Mouse (Mus musculus): ENCODE results near the gene Adgrg7. TPM values are rescaled to one million over a fixed set of nuclear protein-coding genes. Genes with fewer than 3 reads are reported as not detected.

Gene Adgrg7
- not detected in 2 replicates for polyA plus RNA-seq (2014; fragmentation: Nextera tagmentation; extraction: Ambion mirVana)

DNA sequence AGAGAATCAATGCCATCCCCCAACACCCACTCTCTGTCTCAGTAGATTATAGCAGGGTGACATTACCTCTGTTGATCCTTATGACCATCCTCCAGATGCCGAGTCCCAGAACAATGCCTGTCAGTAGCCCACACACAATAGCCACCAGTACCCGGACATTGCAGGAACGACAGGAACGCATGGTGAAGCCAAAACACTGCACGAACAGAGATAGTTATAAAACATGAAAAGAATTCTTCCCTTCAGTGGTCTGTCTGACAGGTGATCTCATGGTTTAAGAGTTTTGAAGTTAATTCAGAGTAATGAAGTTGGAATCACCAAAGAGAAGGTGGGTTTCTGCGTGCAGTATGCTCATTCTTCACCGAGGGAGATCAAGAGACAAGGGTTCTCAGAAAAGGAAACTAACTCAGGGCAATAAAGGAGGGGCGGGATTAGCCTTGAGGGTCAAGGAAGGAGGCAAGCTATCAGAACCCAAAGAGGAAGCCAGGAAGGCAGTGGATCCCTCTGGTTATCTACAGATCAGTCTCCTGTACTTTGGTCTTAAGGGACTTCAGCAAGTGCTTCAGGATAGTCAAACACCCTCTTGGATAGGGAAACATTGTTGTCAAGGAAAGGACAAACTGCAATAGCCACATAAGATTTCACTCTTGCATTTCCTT, at the start of gene Adgrg7:
Gene Adgrg7 (minus strand): TSS at position 375 of the 659 bp plus-strand sequence.
- no peak within 1 kb of the TSS for H3K4me3 ChIP-seq (ENCODE audit: low read depth, low read length)
- H3K4me1 ChIP-seq (ENCODE audit: control insufficient read depth, insufficient read depth, low read length): no peaks in the 10 kb centered on the region
- H3K9ac ChIP-seq (replicated peaks; ENCODE audit: low read length): no peak within 1 kb of the TSS
- 75% methylated on average over 8 of the region's 8 CpGs for WGBS
- H3K9me3 ChIP-seq (replicated peaks; ENCODE audit: control insufficient read depth, low read length): no peaks in the 10 kb centered on the region
- DNase-seq (ENCODE audit: low spot score) (no peak), ATAC-seq (replicated peaks; ENCODE audit: insufficient number of reproducible peaks, low FRiP score, low TSS enrichment, low read depth) (no peak)
- H3K4me2 ChIP-seq (ENCODE audit: low read depth, low read length): no peak within 1 kb of the TSS
- no peaks in the 10 kb centered on the region for H3K36me3 ChIP-seq (replicated peaks; ENCODE audit: control insufficient read depth, insufficient read depth, low read depth, low read length)
- no peak within 1 kb of the TSS for H3K27ac ChIP-seq (replicated peaks; ENCODE audit: low read depth, low read length)
- H3K27me3 ChIP-seq (ENCODE audit: control insufficient read depth, insufficient read depth, low read length): no peaks in the 10 kb centered on the region

- no peak for ATAC-seq (replicated peaks; ENCODE audit: insufficient number of reproducible peaks, low FRiP score, low TSS enrichment, low read depth)
- Histone ChIP-seq H3K27ac (replicated peaks; ENCODE audit: low read depth, low read length) (no peak overlapping the region), H3K4me1 (ENCODE audit: control insufficient read depth, insufficient read depth, low read length) (no peaks in the 10 kb centered on the region), H3K4me3 (ENCODE audit: low read depth, low read length) (no peak overlapping the region), H3K9me3 (replicated peaks; ENCODE audit: control insufficient read depth, low read length) (no peaks in the 10 kb centered on the region), H3K9ac (replicated peaks; ENCODE audit: low read length) (no peak overlapping the region), H3K36me3 (replicated peaks; ENCODE audit: control insufficient read depth, insufficient read depth, low read depth, low read length) (no peaks in the 10 kb centered on the region), H3K27me3 (ENCODE audit: control insufficient read depth, insufficient read depth, low read length) (no peaks in the 10 kb centered on the region), H3K4me2 (ENCODE audit: low read depth, low read length) (no peak overlapping the region)
- WGBS: 89% methylated on average over 5 of the region's 5 CpGs
- DNase-seq (ENCODE audit: low spot score): no peak
These were observed 47.3 kb upstream of the Adgrg7 start for GRCm38 (mm10) chr16:56842988-56843387.

DNA sequence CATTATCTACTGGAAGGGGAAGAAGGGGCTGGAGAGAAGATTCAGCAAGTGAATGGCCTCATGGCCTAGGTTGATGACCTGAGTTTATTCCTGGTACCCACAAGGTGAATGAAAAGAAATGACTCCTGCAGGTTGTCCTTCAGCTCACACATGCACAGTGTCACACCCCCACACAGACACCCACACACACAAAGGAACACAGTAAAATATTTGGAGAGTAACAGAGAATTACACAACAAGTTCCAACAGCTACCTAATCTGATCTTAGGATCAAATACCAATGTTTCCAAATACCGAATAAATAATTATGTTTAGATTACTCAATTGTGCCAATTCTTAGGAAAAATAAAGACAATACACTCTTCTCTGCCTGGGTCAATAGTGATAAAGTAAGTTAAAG, 37.7 kb upstream of the Adgrg7 start:
- Histone ChIP-seq H3K9me3 (replicated peaks; ENCODE audit: control insufficient read depth, low read length) (no peaks in the 10 kb centered on the region), H3K4me2 (ENCODE audit: low read depth, low read length) (no peak overlapping the region), H3K4me3 (ENCODE audit: low read depth, low read length) (no peak overlapping the region), H3K27me3 (ENCODE audit: control insufficient read depth, insufficient read depth, low read length) (no peaks in the 10 kb centered on the region), H3K27ac (replicated peaks; ENCODE audit: low read depth, low read length) (no peak overlapping the region), H3K4me1 (ENCODE audit: control insufficient read depth, insufficient read depth, low read length) (no peaks in the 10 kb centered on the region), H3K9ac (replicated peaks; ENCODE audit: low read length) (no peak overlapping the region), H3K36me3 (replicated peaks; ENCODE audit: control insufficient read depth, insufficient read depth, low read depth, low read length) (no peaks in the 10 kb centered on the region)
- DNase-seq (ENCODE audit: low spot score) (no peak), ATAC-seq (replicated peaks; ENCODE audit: insufficient number of reproducible peaks, low FRiP score, low TSS enrichment, low read depth) (no peak)
- 84% methylated on average over 1 of the region's 1 CpGs for WGBS

DNA sequence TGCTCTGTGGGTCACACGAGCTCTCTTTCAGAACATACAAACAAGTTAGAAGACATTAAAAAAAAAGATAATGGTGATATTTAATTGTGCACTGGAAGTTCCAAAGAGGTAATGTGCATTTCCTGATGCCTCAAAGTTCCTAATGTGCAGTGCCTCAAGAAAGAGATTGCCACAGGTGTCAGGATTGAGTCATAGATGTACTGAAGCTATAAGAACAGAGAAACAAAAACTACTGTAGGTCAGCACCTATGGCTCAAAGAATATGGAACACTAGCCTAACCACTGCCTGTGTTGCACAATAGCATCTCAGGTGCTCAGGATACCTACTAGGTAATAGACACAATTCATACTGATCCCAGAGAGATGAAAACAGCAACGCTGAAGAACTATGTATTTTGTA, 36.3 kb upstream of the Adgrg7 start:
- Histone ChIP-seq H3K9me3 (replicated peaks; ENCODE audit: control insufficient read depth, low read length) (no peaks in the 10 kb centered on the region), H3K27ac (replicated peaks; ENCODE audit: low read depth, low read length) (no peak overlapping the region), H3K4me2 (ENCODE audit: low read depth, low read length) (no peak overlapping the region), H3K4me3 (ENCODE audit: low read depth, low read length) (no peak overlapping the region), H3K4me1 (ENCODE audit: control insufficient read depth, insufficient read depth, low read length) (no peaks in the 10 kb centered on the region), H3K9ac (replicated peaks; ENCODE audit: low read length) (no peak overlapping the region), H3K27me3 (ENCODE audit: control insufficient read depth, insufficient read depth, low read length) (no peaks in the 10 kb centered on the region), H3K36me3 (replicated peaks; ENCODE audit: control insufficient read depth, insufficient read depth, low read depth, low read length) (no peaks in the 10 kb centered on the region)
- DNase-seq (ENCODE audit: low spot score): no peak
- 83% methylated on average over 2 of the region's 2 CpGs for WGBS
- ATAC-seq (replicated peaks; ENCODE audit: insufficient number of reproducible peaks, low FRiP score, low TSS enrichment, low read depth): no peak

DNA sequence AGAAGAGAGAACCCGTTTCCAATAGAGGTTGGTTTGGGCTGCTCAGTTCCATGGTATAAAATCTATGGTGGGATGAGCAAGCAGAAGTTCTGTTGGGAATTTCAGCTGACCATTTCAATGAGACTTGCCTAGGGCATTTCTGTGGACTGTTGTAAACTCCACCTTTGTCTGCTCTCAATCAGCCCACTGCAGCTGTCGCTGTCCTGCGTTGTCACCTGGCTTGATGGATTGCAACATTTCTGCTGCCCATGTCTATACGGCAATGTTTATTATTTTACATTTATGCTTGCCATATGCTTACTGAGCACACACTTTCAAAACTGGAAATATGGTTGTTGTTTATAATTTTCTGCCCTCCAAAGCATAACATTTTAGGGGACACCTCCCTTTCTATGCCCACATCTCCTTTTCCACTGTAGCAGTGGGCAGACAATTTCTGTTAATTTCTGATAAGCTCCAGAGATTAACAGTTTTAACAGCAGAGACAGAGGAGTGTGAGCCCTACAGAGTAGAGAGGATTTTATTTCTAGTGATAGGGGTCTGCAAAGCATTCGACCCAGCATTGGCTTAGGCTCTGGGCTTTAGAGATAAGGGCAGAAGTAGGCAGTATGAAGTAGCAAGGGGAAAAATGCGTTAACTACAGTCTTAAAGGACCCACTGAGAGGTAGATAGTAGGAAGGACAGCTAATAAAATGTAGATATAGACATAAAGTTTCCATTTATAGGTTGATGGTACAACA, 5.9 kb upstream of the Adgrg7 start:
- WGBS: 80% methylated on average over 6 of the region's 6 CpGs
- Histone ChIP-seq H3K9ac (replicated peaks; ENCODE audit: low read length) (no peak overlapping the region), H3K4me2 (ENCODE audit: low read depth, low read length) (no peak overlapping the region), H3K4me1 (ENCODE audit: control insufficient read depth, insufficient read depth, low read length) (no peaks in the 10 kb centered on the region), H3K9me3 (replicated peaks; ENCODE audit: control insufficient read depth, low read length) (no peaks in the 10 kb centered on the region), H3K36me3 (replicated peaks; ENCODE audit: control insufficient read depth, insufficient read depth, low read depth, low read length) (no peaks in the 10 kb centered on the region), H3K4me3 (ENCODE audit: low read depth, low read length) (no peak overlapping the region), H3K27ac (replicated peaks; ENCODE audit: low read depth, low read length) (no peak overlapping the region), H3K27me3 (ENCODE audit: control insufficient read depth, insufficient read depth, low read length) (no peaks in the 10 kb centered on the region)
- DNase-seq (ENCODE audit: low spot score) (no peak), ATAC-seq (replicated peaks; ENCODE audit: insufficient number of reproducible peaks, low FRiP score, low TSS enrichment, low read depth) (no peak)

DNA sequence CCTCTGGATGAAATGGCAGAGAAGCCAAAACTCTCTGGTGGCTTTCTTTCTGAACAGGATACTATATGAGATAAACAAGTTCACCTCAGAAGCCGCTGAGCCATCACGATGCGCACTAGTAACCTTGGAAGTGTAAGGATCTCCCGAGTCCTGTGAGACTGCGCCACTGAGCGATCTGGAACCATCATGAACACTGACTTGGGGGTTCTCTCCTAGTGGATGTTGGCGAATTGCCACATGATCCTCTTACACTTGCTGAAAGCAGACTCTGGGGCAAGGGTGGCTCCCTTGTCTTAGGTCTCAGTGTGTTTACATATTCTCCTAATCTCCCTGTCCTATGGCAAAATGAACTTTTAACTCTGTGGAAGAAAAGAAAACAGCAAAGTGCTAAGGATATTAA, 5.3 kb upstream of the Adgrg7 start:
- 87% methylated on average over 7 of the region's 7 CpGs for WGBS
- no peaks in the 10 kb centered on the region for H3K36me3 ChIP-seq (replicated peaks; ENCODE audit: control insufficient read depth, insufficient read depth, low read depth, low read length)

DNA sequence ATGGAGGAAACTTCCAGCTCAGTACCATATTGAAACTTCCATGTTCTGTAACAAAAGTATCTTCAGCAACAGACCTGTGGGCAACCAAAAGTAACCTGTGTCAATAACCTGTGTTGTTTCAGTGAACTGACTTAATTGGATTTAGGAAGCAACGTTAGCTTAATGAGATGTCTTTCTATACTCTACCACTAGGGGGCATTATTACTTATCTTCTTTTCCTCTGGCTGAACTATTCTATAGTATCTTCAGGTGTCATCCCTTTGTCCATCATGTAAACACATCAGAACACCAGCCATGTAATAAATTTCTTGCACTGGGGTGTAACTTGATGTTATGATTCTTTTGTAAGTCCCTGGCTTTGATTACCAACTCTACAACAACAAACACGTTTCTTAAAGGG, 4.8 kb upstream of the Adgrg7 start:
- 38% methylated on average over 2 of the region's 2 CpGs for WGBS
- DNase-seq (ENCODE audit: low spot score) (peak; percentile 57), ATAC-seq (replicated peaks; ENCODE audit: insufficient number of reproducible peaks, low FRiP score, low TSS enrichment, low read depth) (no peak)
- Histone ChIP-seq H3K36me3 (replicated peaks; ENCODE audit: control insufficient read depth, insufficient read depth, low read depth, low read length) (no peaks in the 10 kb centered on the region), H3K27ac (replicated peaks; ENCODE audit: low read depth, low read length) (no peak overlapping the region), H3K4me3 (ENCODE audit: low read depth, low read length) (no peak overlapping the region), H3K9ac (replicated peaks; ENCODE audit: low read length) (no peak overlapping the region), H3K27me3 (ENCODE audit: control insufficient read depth, insufficient read depth, low read length) (no peaks in the 10 kb centered on the region), H3K4me1 (ENCODE audit: control insufficient read depth, insufficient read depth, low read length) (no peaks in the 10 kb centered on the region), H3K9me3 (replicated peaks; ENCODE audit: control insufficient read depth, low read length) (no peaks in the 10 kb centered on the region), H3K4me2 (ENCODE audit: low read depth, low read length) (no peak overlapping the region)

More for the DNA sequence above, 5.3 kb upstream of the Adgrg7 start:
- H3K9me3 ChIP-seq (replicated peaks; ENCODE audit: control insufficient read depth, low read length): no peaks in the 10 kb centered on the region
- no peaks in the 10 kb centered on the region for H3K4me1 ChIP-seq (ENCODE audit: control insufficient read depth, insufficient read depth, low read length)
- no peak overlapping the region for H3K4me2 ChIP-seq (ENCODE audit: low read depth, low read length)
- no peak overlapping the region for H3K4me3 ChIP-seq (ENCODE audit: low read depth, low read length)
- no peak overlapping the region for H3K9ac ChIP-seq (replicated peaks; ENCODE audit: low read length)
- H3K27me3 ChIP-seq (ENCODE audit: control insufficient read depth, insufficient read depth, low read length): no peaks in the 10 kb centered on the region
- no peak overlapping the region for H3K27ac ChIP-seq (replicated peaks; ENCODE audit: low read depth, low read length)
- DNase-seq (ENCODE audit: low spot score) (no peak), ATAC-seq (replicated peaks; ENCODE audit: insufficient number of reproducible peaks, low FRiP score, low TSS enrichment, low read depth) (no peak)

DNA sequence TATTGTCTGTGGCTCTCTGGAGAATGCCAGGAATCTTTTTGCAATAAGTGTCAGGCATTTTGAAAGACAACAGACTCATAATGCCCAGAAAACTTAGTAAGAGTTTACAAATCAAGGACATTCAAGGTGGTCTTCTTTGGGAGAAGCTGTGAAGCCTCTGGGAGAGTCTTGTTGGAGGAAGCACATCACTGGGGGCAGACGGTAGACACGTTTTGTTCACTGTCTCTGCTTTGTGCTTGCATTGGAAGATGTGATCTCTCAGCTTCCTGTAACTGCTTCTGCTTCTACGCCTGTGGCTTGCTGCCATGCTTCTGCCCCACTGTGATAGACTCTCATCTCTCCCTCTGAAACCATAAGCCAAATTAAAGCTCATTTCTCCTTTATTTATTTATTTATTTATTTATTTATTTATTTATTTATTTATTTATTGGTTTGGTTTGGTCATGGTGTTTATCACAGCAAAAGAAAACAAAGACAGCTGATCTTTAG, 3.9 kb upstream of the Adgrg7 start:
- H3K4me1 ChIP-seq (ENCODE audit: control insufficient read depth, insufficient read depth, low read length): no peaks in the 10 kb centered on the region
- no peak for ATAC-seq (replicated peaks; ENCODE audit: insufficient number of reproducible peaks, low FRiP score, low TSS enrichment, low read depth)
- H3K4me3 ChIP-seq (ENCODE audit: low read depth, low read length): no peak overlapping the region
- H3K9ac ChIP-seq (replicated peaks; ENCODE audit: low read length): no peak overlapping the region
- no peaks in the 10 kb centered on the region for H3K9me3 ChIP-seq (replicated peaks; ENCODE audit: control insufficient read depth, low read length)
- H3K36me3 ChIP-seq (replicated peaks; ENCODE audit: control insufficient read depth, insufficient read depth, low read depth, low read length): no peaks in the 10 kb centered on the region
- H3K27ac ChIP-seq (replicated peaks; ENCODE audit: low read depth, low read length): no peak overlapping the region
- H3K27me3 ChIP-seq (ENCODE audit: control insufficient read depth, insufficient read depth, low read length): no peaks in the 10 kb centered on the region
- 80% methylated on average over 3 of the region's 3 CpGs for WGBS
- H3K4me2 ChIP-seq (ENCODE audit: low read depth, low read length): no peak overlapping the region
- DNase-seq (ENCODE audit: low spot score): no peak
